Mouse (Mus musculus) lung, adult 2 months (tissue): ENCODE measurements around the gene Atp6v1g2. TPM values are rescaled to one million over a fixed set of nuclear protein-coding genes. Genes with fewer than 3 reads are reported as not detected.

Source experiments
- DNase-seq: peaks from one replicate; pipeline ENCODE4 v3.0.0; 2022
- H3K4me1 ChIP-seq: fragments of 200-500 bp; 2 replicates; pipeline ENCODE4 v1.6.1; 2011; ENCODE audit warnings: low read length; ENCODE audit not compliant: control insufficient read depth, insufficient read depth
- H3K4me3 ChIP-seq: fragments of 200-500 bp; replicated peaks from 2 replicates; pipeline ENCODE3; 2011; ENCODE audit warnings: low read depth, mild to moderate bottlenecking, control low read depth, low read length; ENCODE audit errors: extremely low read depth
- CTCF ChIP-seq: fragments of 200-500 bp; IDR thresholded peaks from 2 replicates; pipeline ENCODE4 v1.5.1; 2011; ENCODE audit warnings: mild to moderate bottlenecking, low read length, control low read depth; ENCODE audit not compliant: insufficient read depth
- POLR2A ChIP-seq: fragments of 200-500 bp; IDR thresholded peaks from 2 replicates; pipeline ENCODE4 v1.6.1; 2011; ENCODE audit warnings: low read depth, mild to moderate bottlenecking, control low read depth, low read length, borderline replicate concordance; ENCODE audit errors: extremely low read depth
- WGBS: fragments of 180-500 bp; shearing (Covaris S2); methylation state at CpG from one replicate; pipeline ENCODE4 v1.1.7; 2018; 5-methylcytosine and 5-hydroxymethylcytosine counted together
- polyA plus RNA-seq: library from polyadenylated mRNA; depleted of rRNA; stranded (reverse); fragments of >200 nt; gene quantifications from 2 replicates; pipeline ENCODE4 v1.2.3, GENCODE M21; 2012

Atp6v1g2 gene
- polyA plus RNA-seq, 1 experiment: 8.1 TPM

- DNase-seq: no peak
- TF ChIP-seq POLR2A (0 out of 2 replicates have a peak, but pooled peaks have one; percentile 1), CTCF (no peak)
- no peak overlapping the region for H3K4me3 ChIP-seq
- H3K4me1 ChIP-seq: peaks cover 1% of the 10 kb centered on the region
- 72% methylated on average over 18 of the region's 18 CpGs for WGBS
Observed at GRCm38 (mm10) chr17:35252619-35253292, 19.3 kb downstream of the Atp6v1g2 start.

- H3K4me1 ChIP-seq: peaks cover 3% of the 10 kb centered on the region
- WGBS: 80% methylated on average over 32 of the region's 32 CpGs
- no peak for DNase-seq
- H3K4me3 ChIP-seq: no peak overlapping the region
- TF ChIP-seq POLR2A (no peak), CTCF (no peak)
Observed at GRCm38 (mm10) chr17:35253293-35254093, 20.0 kb downstream of the Atp6v1g2 start.

GRCm38 (mm10) chr17:35254241-35255098 lies 21.0 kb downstream of the Atp6v1g2 start:
- WGBS: 52% methylated on average over 11 of the region's 11 CpGs
- Histone ChIP-seq H3K4me3 (no peak overlapping the region), H3K4me1 (peaks cover 5% of the 10 kb centered on the region)
- peak; percentile 68 for DNase-seq
- TF ChIP-seq POLR2A: no peak
- peak; percentile 91 for TF ChIP-seq CTCF

GRCm38 (mm10) chr17:35255301-35255700 lies 21.8 kb downstream of the Atp6v1g2 start:
- 63% methylated on average over 3 of the region's 3 CpGs for WGBS
- Histone ChIP-seq H3K4me3 (no peak overlapping the region), H3K4me1 (peaks cover 8% of the 10 kb centered on the region)
- DNase-seq: no peak
- no peak for TF ChIP-seq POLR2A
- TF ChIP-seq CTCF: no peak

GRCm38 (mm10) chr17:35255704-35256103 lies 22.2 kb downstream of the Atp6v1g2 start:
- Histone ChIP-seq H3K4me1 (peaks cover 8% of the 10 kb centered on the region), H3K4me3 (no peak overlapping the region)
- no peak for DNase-seq
- WGBS: 57% methylated on average over 4 of the region's 4 CpGs
- no peak for TF ChIP-seq POLR2A
- TF ChIP-seq CTCF: no peak

GRCm38 (mm10) chr17:35257378-35257777 lies 23.9 kb downstream of the Atp6v1g2 start:
- no peak for DNase-seq
- TF ChIP-seq POLR2A: no peak
- no peak for TF ChIP-seq CTCF
- no peak overlapping the region for H3K4me3 ChIP-seq
- H3K4me1 ChIP-seq: peaks cover 8% of the 10 kb centered on the region
- 19% methylated on average over 1 of the region's 1 CpGs for WGBS

GRCm38 (mm10) chr17:35257824-35258491 lies 24.5 kb downstream of the Atp6v1g2 start:
- DNase-seq: peak; percentile 95
- 3% methylated on average over 17 of the region's 17 CpGs for WGBS
- Histone ChIP-seq H3K4me3 (peak overlapping the region; percentile 73), H3K4me1 (peaks cover 8% of the 10 kb centered on the region)
- no peak for TF ChIP-seq POLR2A
- TF ChIP-seq CTCF: peak; percentile 84

- DNase-seq: no peak
- TF ChIP-seq POLR2A: no peak
- TF ChIP-seq CTCF: 0 out of 2 replicates have a peak, but pooled peaks have one; percentile 19
- peaks cover 8% of the 10 kb centered on the region for H3K4me1 ChIP-seq
- 33% methylated on average over 14 of the region's 14 CpGs for WGBS
- no peak overlapping the region for H3K4me3 ChIP-seq
Observed at GRCm38 (mm10) chr17:35258492-35259478, 25.3 kb downstream of the Atp6v1g2 start.
